Mouse (Mus musculus): ENCODE results near the gene Acly. TPM values are rescaled to one million over a fixed set of nuclear protein-coding genes. Genes with fewer than 3 reads are reported as not detected.
A peak's percentile ranks its signal among the peaks of the same experiment; 100 is the strongest.

Gene Acly
- polyA plus RNA-seq, 1 experiment from 2014 or later: 224 TPM

DNA sequence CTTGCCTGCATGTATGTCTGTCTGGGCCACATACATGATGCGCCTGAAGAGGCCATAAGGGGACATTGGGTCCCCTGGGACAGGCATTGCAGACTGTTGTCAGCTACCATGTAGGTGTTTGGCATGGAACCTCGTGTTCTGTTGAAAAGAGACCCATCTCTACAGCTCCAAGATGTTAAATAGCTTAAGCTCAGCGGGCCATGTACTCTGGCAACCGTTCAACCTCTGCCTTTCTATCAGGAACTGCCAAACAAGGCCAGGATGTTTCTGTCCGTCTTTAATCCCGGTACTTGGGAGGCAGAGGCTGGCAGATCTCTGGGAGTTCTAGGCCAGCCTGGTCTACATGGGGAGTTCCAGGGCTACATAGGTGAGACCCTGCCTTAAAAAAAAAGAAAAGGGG lies 85.2 kb downstream of the Acly start:
- Histone ChIP-seq H3K4me2 (replicated peaks) (no peak overlapping the region), H3K9me3 (ENCODE audit: control insufficient read depth, low read length) (no peaks in the 10 kb centered on the region), H3K9ac (no peak overlapping the region), H3K27ac (no peak overlapping the region), H3K4me1 (replicated peaks; ENCODE audit: control insufficient read depth, insufficient read depth, low read length) (peaks cover 13% of the 10 kb centered on the region), H3K36me3 (replicated peaks; ENCODE audit: control insufficient read depth, insufficient read depth) (no peaks in the 10 kb centered on the region), H3K27me3 (ENCODE audit: control insufficient read depth, insufficient read depth, low read length) (no peaks in the 10 kb centered on the region), H3K4me3 (replicated peaks; ENCODE audit: low read length) (no peak overlapping the region)
- 83% methylated on average over 6 of the region's 6 CpGs for WGBS
- DNase-seq (ENCODE audit: low spot score) (no peak), ATAC-seq (ENCODE audit: low FRiP score) (no peak)

DNA sequence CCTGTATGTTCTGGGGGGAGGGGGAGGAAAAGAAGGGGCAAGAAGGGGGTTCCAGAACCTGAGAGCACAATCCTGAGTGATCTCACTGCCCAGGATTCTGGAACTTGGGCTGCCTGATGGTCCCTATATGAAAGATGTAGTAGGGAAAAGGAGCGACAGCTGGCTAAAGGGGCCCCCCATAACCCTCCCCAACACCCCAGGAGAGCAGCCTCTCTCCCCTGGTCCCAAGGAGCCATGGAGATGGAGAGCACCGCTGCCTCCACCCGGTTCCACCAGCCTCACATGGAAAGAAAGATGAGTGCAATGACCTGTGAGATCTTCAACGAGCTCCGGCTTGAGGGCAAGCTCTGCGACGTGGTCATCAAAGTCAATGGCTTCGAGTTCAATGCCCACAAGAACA lies 86.0 kb downstream of the Acly start, which contains the start of the genes Nt5c3b and Klhl10:
Nt5c3b (minus strand) TSS at position 12 of the 400 bp plus-strand sequence.
Klhl10 (plus strand) TSS at position 121 of the 400 bp plus-strand sequence.
- Histone ChIP-seq H3K4me3 (replicated peaks; ENCODE audit: low read length) (peak within 1 kb of the TSS; percentile 93), H3K4me2 (replicated peaks) (peak within 1 kb of the TSS; percentile 81), H3K9ac (peak within 1 kb of the TSS; percentile 95), H3K36me3 (replicated peaks; ENCODE audit: control insufficient read depth, insufficient read depth) (peaks cover 2% of the 10 kb centered on the region; the same call in 1 of the 2 replicates), H3K27me3 (ENCODE audit: control insufficient read depth, insufficient read depth, low read length) (no peaks in the 10 kb centered on the region), H3K4me1 (replicated peaks; ENCODE audit: control insufficient read depth, insufficient read depth, low read length) (peaks cover 13% of the 10 kb centered on the region), H3K27ac (peak within 1 kb of the TSS; percentile 71), H3K9me3 (ENCODE audit: control insufficient read depth, low read length) (no peaks in the 10 kb centered on the region)
- DNase-seq (ENCODE audit: low spot score) (no peak), ATAC-seq (ENCODE audit: low FRiP score) (no peak)
- 81% methylated on average over 8 of the region's 8 CpGs for WGBS

DNA sequence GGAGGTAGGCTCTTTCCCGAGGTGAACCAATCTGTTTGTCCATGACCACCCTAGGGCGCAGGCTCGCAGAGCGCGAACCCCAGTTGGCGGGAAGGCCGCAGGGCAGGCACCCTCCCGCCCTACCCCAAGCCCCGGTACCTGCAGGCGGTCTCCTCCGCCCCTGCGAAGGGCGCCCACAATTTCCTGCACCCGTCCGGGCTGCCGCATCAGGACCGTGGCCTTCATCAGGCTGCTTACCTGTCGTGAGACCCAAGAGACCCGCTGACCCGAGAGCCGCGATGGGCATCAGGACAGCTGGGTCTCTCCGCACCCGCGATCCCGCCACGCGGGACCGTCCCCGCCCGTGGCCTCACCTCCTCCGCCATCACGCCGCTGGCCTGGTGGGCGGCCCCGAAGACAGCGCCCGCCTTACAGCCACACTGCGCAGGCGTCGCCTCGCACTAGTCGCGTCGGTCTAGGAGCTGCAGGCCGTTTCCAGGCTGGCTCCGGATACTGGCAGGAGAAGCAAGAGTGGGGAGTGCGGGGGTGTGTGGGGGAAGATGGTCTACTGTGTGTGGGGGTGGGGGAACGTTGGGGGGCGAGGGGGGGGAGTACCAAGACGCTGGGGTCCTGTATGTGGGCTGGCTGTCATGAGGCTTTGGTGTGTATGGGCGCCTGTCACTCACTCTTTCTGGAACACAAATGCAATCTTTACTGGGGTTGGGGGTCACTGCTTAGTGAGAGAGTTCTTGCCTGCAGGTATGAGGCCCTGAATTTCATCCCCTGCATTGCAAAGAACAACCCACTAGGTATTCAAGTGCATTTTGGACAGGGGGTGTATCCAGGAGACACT lies 86.9 kb downstream of the Acly start:
- DNase-seq (ENCODE audit: low spot score) (peak; percentile 87), ATAC-seq (ENCODE audit: low FRiP score) (peak; percentile 96)
- H3K4me3 ChIP-seq (replicated peaks; ENCODE audit: low read length): peak overlapping the region; percentile 93
- peak overlapping the region; percentile 81 for H3K4me2 ChIP-seq (replicated peaks)
- no peaks in the 10 kb centered on the region for H3K9me3 ChIP-seq (ENCODE audit: control insufficient read depth, low read length)
- no peaks in the 10 kb centered on the region for H3K27me3 ChIP-seq (ENCODE audit: control insufficient read depth, insufficient read depth, low read length)
- WGBS: 1% methylated on average over 49 of the region's 52 CpGs
- H3K27ac ChIP-seq: peak overlapping the region; percentile 71
- peaks cover 11% of the 10 kb centered on the region for H3K36me3 ChIP-seq (replicated peaks; ENCODE audit: control insufficient read depth, insufficient read depth)
- H3K9ac ChIP-seq: peak overlapping the region; percentile 95
- H3K4me1 ChIP-seq (replicated peaks; ENCODE audit: control insufficient read depth, insufficient read depth, low read length): peaks cover 13% of the 10 kb centered on the region

DNA sequence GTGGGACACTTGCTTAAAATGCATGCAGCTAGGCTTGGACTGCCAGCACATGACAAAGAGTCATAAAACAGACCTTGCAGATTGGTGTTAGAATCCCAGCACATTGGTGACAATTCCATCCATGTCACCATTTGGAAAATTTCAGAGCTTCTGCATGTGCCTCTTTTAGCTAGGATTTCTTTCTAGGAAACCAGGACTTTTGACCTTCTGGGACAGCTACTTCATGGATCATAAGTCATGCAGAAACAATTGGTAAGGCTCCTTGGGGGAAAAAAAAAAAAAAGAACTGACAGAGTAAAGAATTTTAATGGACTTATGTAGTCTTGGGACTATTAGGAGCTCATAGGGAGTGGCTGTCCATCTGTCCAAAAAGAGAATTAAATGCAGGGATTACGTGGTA lies 89.9 kb downstream of the Acly start:
- Histone ChIP-seq H3K4me2 (replicated peaks) (no peak overlapping the region), H3K27me3 (ENCODE audit: control insufficient read depth, insufficient read depth, low read length) (no peaks in the 10 kb centered on the region), H3K9ac (no peak overlapping the region), H3K27ac (no peak overlapping the region), H3K36me3 (replicated peaks; ENCODE audit: control insufficient read depth, insufficient read depth) (peaks cover 29% of the 10 kb centered on the region), H3K9me3 (ENCODE audit: control insufficient read depth, low read length) (no peaks in the 10 kb centered on the region), H3K4me1 (replicated peaks; ENCODE audit: control insufficient read depth, insufficient read depth, low read length) (peaks cover 13% of the 10 kb centered on the region), H3K4me3 (replicated peaks; ENCODE audit: low read length) (no peak overlapping the region)
- no peak for ATAC-seq (ENCODE audit: low FRiP score)
- no peak for DNase-seq (ENCODE audit: low spot score)
- WGBS: 73% methylated on average over 1 of the region's 1 CpGs

DNA sequence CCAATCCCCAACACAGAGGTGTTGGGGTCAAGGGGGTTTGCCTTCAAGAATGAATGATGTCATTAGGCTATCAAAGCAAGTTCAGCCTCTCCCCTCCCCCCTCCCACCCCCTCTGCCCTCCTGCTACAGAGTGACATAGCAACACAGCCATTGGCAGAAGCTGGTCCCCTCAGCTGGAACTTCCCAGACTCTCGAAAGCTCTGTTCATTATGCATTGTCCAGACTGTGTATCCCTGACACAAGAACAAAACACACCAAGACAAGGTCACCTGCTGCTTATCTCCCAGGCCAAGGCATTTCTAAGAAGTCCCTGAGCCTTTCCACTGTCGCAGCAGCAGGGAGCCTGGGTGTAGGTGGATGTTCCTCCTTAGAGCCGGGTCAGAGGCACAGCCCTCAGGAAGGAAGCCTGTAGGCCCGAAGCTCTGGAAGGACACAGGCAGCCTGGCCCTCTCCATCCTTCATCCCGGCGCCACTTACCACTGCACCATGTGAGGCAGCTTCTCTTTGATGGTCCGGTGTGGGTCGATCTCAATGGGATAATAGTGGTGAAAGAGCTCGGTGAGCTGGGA lies 92.0 kb downstream of the Acly start:
- DNase-seq (ENCODE audit: low spot score) (no peak), ATAC-seq (ENCODE audit: low FRiP score) (no peak)
- H3K4me1 ChIP-seq (replicated peaks; ENCODE audit: control insufficient read depth, insufficient read depth, low read length): peaks cover 9% of the 10 kb centered on the region
- no peak overlapping the region for H3K4me3 ChIP-seq (replicated peaks; ENCODE audit: low read length)
- no peak overlapping the region for H3K4me2 ChIP-seq (replicated peaks)
- H3K27me3 ChIP-seq (ENCODE audit: control insufficient read depth, insufficient read depth, low read length): no peaks in the 10 kb centered on the region
- no peaks in the 10 kb centered on the region for H3K9me3 ChIP-seq (ENCODE audit: control insufficient read depth, low read length)
- WGBS: 21% methylated on average over 9 of the region's 9 CpGs
- no peak overlapping the region for H3K9ac ChIP-seq
- no peak overlapping the region for H3K27ac ChIP-seq
- H3K36me3 ChIP-seq (replicated peaks; ENCODE audit: control insufficient read depth, insufficient read depth): peaks cover 44% of the 10 kb centered on the region

DNA sequence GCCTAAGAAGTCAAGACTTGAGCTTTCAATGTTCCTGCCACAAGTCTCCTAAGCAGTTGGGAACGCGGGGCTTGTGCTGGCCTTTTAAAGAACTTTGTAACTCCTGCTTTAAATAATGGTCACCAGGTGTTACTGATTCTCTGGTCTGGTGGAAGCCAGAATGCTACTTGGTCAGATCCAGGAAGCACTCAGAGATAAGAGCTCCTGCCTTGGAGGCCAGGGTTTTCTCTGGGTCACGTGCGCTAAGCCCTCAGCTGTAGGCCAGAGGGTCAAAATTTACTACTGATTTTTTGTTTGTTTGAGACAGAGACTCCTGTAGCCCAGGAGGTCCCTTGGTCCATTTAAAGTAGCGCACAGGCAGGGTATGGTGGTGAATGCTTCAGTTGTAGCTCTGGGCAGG lies 95.8 kb downstream of the Acly start:
- Histone ChIP-seq H3K4me3 (replicated peaks; ENCODE audit: low read length) (no peak overlapping the region), H3K9me3 (ENCODE audit: control insufficient read depth, low read length) (no peaks in the 10 kb centered on the region), H3K4me2 (replicated peaks) (no peak overlapping the region), H3K27ac (no peak overlapping the region), H3K9ac (no peak overlapping the region), H3K4me1 (replicated peaks; ENCODE audit: control insufficient read depth, insufficient read depth, low read length) (no peaks in the 10 kb centered on the region), H3K36me3 (replicated peaks; ENCODE audit: control insufficient read depth, insufficient read depth) (peaks cover 57% of the 10 kb centered on the region), H3K27me3 (ENCODE audit: control insufficient read depth, insufficient read depth, low read length) (no peaks in the 10 kb centered on the region)
- DNase-seq (ENCODE audit: low spot score): no peak
- ATAC-seq (ENCODE audit: low FRiP score): no peak
- 96% methylated on average over 5 of the region's 5 CpGs for WGBS

DNA sequence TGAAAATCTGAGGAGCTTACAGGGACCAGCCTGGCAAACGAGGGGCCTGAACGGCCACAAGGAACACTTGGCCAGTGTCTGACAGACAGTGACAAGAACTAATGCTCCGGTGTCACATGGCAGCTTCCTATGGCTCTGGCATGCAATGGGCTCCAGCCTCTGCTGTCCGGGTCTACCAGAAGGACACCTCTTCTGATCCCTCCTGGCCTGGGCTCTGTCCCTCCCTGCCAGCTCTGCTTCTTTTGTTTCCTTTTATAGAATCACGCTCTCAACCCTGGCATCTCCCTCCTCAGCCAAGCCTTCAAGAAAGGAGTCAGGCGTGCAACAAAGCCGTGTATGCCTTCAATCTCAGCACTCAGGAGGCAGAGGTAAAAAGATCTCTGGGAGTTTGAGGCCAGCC lies 97.7 kb downstream of the Acly start:
- no peak overlapping the region for H3K9ac ChIP-seq
- peaks cover 37% of the 10 kb centered on the region for H3K36me3 ChIP-seq (replicated peaks; ENCODE audit: control insufficient read depth, insufficient read depth)
- no peaks in the 10 kb centered on the region for H3K4me1 ChIP-seq (replicated peaks; ENCODE audit: control insufficient read depth, insufficient read depth, low read length)
- WGBS: 88% methylated on average over 7 of the region's 7 CpGs
- no peak overlapping the region for H3K4me3 ChIP-seq (replicated peaks; ENCODE audit: low read length)
- H3K27ac ChIP-seq: no peak overlapping the region
- ATAC-seq (ENCODE audit: low FRiP score) (no peak), DNase-seq (ENCODE audit: low spot score) (no peak)
- H3K9me3 ChIP-seq (ENCODE audit: control insufficient read depth, low read length): no peaks in the 10 kb centered on the region
- no peaks in the 10 kb centered on the region for H3K27me3 ChIP-seq (ENCODE audit: control insufficient read depth, insufficient read depth, low read length)
- no peak overlapping the region for H3K4me2 ChIP-seq (replicated peaks)

DNA sequence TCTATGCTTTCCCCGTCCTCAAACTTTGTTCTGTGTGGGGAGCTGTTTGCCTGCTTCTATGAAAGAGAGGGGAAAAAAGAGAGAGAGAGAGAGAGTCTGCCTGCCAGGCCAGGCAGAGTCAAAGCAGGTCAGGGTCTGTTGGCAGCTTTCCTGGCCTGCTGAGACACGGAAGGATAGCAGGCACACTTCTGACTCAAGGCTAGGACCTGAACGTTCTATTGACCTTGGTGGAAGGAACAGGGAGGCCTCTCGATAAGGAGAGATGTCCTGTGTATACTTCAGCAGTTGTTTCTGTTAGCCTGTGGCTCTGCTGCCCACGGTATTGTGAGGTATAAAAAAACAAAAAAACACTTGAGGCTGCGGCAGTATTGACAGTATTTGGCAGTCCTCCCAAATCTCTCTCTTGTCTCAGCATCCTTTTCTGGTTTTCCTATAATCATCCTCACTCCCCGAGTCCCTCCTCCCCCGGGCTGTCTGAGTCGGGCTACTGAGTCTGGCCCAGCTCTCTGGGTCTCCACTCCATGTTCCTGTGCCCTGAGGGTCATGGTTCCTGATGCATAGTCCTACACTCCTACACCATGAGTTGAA lies 99.1 kb downstream of the Acly start:
- Histone ChIP-seq H3K9ac (no peak overlapping the region), H3K9me3 (ENCODE audit: control insufficient read depth, low read length) (no peaks in the 10 kb centered on the region), H3K4me2 (replicated peaks) (no peak overlapping the region), H3K36me3 (replicated peaks; ENCODE audit: control insufficient read depth, insufficient read depth) (peaks cover 31% of the 10 kb centered on the region), H3K27ac (0 out of 2 replicates have a peak overlapping the region, but pooled peaks have one; percentile 5), H3K4me3 (replicated peaks; ENCODE audit: low read length) (no peak overlapping the region), H3K27me3 (ENCODE audit: control insufficient read depth, insufficient read depth, low read length) (no peaks in the 10 kb centered on the region), H3K4me1 (replicated peaks; ENCODE audit: control insufficient read depth, insufficient read depth, low read length) (no peaks in the 10 kb centered on the region)
- DNase-seq (ENCODE audit: low spot score) (no peak), ATAC-seq (ENCODE audit: low FRiP score) (no peak)
- 62% methylated on average over 9 of the region's 9 CpGs for WGBS

DNA sequence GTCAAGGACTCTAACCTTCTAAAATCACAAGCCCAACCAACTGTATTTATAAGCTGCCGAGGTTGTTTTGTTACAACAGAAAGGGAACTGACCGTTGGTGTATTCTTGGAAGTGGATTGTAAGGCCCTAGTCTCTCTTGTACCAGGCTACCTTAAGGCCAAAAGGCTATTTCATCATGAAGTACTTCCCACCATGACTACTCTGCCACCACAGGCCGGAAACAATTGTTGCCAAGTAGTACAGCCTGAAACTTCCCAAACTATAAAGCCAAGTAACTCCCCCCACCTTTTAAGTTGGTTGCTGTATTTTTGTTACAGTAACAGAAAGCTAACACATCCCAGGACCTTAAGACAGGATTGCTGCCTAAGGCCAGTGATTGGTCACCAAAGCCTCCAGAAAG lies 101.0 kb downstream of the Acly start:
- Histone ChIP-seq H3K9me3 (ENCODE audit: control insufficient read depth, low read length) (no peaks in the 10 kb centered on the region), H3K36me3 (replicated peaks; ENCODE audit: control insufficient read depth, insufficient read depth) (peaks cover 19% of the 10 kb centered on the region), H3K4me2 (replicated peaks) (no peak overlapping the region), H3K27me3 (ENCODE audit: control insufficient read depth, insufficient read depth, low read length) (no peaks in the 10 kb centered on the region), H3K4me3 (replicated peaks; ENCODE audit: low read length) (no peak overlapping the region), H3K4me1 (replicated peaks; ENCODE audit: control insufficient read depth, insufficient read depth, low read length) (no peaks in the 10 kb centered on the region), H3K27ac (no peak overlapping the region), H3K9ac (no peak overlapping the region)
- WGBS: 90% methylated on average over 3 of the region's 3 CpGs
- no peak for DNase-seq (ENCODE audit: low spot score)
- ATAC-seq (ENCODE audit: low FRiP score): no peak

All from hindbrain, embryonic 14.5 days (tissue).